Mouse (Mus musculus) kidney, postnatal 10 days (tissue): ENCODE data around the gene Dlx5.

Experiments
- DNase-seq: peaks from one replicate; pipeline ENCODE4 v3.0.0; 2021; ENCODE audit warnings: mixed read lengths

Gene Dlx5

GRCm38 (mm10) chr6:6859111-6859949 is 22.6 kb downstream of the Dlx5 start:
- DNase-seq = no peak

DNA sequence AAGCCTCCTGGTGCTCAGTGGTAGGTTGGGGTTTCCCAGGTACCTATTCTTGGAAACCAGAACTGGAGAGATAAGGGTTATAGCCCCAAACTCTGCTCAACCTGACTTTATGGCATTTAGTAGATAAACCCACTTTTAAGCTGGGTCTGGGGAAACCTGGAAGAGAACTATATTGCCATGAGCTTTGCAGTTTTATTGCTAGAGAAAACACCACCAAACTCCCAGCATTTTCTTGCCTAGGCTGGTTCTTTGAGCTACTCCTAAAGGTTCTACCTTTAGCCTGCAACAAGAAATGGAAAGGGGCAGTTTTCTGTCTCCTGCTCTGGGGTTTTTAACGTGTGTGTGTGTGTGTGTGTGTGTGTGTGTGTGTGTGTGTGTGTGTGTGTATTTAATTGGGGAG is 23.3 kb downstream of the Dlx5 start:
- DNase-seq = no peak

DNA sequence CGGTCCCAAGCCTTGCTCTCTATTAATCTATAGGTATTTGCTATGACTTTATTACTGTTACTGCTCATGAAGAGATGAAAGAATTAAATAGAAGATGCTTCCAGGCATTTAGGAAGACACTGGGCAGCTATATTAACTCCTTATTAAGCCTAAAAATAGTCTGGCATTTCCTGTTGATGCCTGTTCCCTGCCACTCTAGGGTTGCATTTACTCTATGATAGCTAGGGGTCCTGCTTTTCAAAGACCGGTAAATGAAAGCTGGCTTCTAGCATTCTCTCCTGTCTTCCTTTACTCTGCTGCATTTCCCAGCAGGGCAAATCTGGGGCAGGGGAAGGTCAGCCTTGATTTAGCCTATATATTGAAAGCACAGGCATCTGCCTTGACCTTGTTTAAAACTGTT is 24.1 kb downstream of the Dlx5 start:
- no peak for DNase-seq

DNA sequence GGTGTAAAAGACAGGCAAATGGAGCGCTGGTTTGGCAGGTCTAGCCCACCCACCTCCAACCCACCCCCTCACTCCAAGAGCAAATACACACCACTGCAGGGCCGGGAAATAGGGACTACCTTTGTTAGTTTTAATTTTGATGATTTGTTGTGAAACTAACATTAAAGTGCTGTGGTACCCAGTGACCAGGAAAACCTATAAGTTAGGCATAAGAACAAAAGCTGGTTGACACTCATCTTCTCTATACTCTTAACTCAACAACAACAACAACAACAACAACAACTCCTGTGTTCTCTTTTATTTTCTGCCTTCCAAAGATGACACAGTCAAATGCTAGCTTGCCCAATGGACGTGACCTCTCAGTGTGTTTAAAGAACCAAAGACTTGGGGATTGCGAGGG is 25.0 kb downstream of the Dlx5 start:
- DNase-seq = no peak

DNA sequence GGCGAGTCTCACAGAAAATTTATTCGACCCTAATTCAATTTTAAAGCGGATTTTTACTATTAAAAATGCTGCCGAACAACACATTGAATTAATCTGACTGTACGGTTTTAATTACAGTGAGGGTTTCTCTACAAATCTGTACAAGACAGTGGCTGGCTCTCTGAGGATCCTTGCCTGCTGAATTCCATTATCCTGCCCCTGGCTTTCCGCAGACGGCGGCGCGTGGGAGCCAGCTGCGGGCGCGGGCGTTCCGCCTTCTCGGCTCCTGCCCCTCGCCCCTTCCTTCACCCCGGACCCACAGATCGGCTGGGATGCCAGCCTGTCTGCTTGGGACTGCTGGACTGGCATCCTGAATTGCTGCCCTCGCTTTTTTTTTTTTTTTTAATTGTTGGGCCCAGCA is 25.6 kb downstream of the Dlx5 start:
- DNase-seq = no peak

DNA sequence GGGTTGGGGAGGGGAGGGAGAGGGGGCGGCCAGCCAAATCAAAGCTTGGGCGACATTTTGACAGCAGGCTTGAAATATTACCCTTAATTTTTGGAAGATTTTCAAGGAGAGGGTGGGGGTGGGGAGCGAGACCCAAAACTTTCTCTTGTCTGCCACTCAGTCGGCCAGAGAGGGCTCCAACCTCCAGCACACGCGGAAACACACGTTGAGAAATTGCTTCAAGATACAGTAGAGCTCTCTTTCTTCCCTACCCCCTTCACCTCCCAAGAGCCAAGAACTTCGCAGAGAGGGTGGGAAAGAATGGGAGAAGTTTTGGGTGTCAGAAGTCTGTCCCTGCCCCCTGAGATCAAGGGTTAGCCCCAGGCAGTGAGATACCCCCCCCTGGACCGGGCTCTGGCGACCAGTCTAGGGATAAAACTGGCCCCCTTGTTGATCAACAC is 26.1 kb downstream of the Dlx5 start:
- no peak for DNase-seq

DNA sequence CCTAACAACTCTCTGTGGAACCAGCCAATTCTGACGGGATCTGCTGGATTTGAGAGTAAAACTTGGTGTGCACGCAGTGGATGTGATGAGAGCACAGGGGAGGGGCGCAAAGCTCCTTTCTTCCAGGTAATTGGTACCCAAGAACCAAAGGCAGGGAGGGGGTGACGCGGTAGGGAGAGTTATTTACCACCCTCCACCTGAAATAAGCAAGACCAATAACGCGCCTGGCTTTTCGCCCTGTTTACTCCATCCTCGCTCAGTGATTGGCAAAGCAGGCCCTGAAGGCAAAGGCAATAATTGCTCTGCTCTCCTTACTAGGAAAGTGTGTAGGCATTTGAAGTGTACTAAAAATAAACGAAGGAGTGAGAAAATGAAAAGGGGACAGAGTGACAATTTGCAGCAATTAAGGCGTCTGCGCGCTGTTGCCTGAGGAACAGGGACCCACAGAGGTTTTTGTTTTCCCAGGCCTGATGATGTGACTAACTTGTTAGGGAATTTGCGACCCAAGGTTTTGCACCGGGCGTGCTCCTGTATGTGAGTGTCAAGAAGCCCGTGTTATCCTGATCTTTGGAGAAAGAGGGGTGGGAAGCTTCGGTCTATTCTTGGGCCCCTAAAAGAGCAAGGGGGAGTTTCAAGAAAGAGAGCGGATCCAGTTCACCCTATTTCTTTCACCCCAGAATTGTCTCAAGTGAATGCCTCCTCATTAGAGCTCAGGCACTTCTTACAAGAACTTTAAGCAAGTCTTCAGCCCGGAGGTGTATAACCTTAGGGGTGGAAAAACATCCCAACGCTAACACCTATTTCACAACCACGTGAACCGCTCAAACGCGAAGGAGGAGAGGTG is 26.8 kb downstream of the Dlx5 start:
- no peak for DNase-seq

DNA sequence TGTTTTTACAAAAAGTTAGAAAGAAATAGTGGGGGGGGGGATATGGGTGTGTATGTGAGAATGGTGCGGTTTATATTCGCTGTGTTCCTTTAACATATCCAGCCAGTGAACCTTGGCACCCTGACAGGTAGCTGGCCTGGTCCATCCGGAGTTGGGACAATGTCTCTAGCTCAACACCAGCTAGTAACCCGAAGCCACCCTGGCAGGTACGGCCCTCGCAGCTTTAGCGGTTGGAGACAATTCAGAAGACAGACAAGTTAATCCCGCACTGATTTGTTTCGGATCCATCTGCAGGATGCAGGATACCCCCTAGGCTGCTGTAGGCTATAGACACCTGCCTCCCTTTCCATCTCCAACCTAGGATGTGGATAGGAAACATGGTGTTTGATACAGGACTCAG is 27.7 kb downstream of the Dlx5 start:
- no peak for DNase-seq

DNA sequence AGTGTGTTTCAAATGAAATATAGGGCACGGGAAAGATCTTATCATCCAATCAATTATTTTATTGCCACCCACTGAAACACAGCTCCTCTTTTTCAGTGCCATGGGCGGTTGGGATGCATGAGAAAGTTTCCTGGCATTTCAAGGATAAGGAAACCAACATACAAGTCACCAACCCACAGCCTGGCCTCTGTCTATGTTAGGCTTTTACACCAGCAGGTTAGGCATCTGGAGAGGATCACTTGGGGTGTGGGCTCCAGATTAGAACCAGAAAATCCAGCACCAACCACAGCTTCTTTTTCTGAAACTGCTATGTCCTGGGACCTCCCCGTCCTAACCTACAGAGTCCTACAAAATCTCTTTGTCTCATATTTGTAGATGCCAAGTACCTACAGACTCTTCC is 28.9 kb downstream of the Dlx5 start:
- DNase-seq = no peak

DNA sequence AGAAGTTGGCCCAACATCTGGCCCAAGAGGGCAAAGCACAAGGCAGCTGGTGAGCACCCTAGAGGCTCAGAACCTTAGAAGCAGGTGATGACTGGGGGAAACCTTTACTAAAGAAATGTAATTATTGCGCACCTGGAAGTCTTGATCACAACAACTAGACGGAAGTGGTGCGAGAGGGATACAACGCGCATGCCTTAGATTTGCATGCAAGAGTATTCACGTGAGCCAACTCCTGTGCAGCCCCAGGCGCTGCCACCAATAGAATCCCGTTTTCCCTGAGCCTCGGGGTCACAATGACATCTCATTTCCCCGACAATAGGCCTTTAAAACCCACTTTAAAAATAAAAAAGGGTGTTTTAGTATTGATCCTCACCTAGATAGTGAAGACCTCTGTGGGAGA is 30.7 kb downstream of the Dlx5 start:
- DNase-seq = no peak

GRCm38 (mm10) chr6:6850324-6851060 is 31.4 kb downstream of the Dlx5 start:
- DNase-seq = no peak

GRCm38 (mm10) chr6:6849744-6850143 is 32.1 kb downstream of the Dlx5 start:
- no peak for DNase-seq

- DNase-seq = no peak
Measured at GRCm38 (mm10) chr6:6848541-6848940, 33.3 kb downstream of the Dlx5 start.

GRCm38 (mm10) chr6:6833301-6833700 is 48.6 kb downstream of the Dlx5 start:
- no peak for DNase-seq

DNA sequence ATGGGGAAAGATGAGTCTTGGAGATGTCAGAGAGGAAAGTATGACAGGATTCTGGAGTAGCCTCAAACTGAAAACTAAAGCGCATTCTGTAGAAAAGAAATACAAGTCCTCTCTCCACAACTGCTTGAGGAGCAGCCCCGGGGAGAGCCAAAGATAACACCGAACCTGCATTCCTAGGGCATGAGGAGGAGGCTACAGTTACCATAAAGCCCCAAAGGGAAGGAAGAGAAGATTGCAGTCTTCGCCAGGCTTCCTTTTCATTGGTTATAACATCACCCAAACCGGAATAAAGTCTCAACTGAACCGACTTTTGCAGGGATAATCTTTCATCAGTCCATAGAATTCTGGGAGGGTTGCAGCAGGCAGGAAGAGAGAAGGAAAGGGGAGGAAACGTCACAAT is 51.4 kb downstream of the Dlx5 start:
- DNase-seq = no peak
